Mouse (Mus musculus) stomach, postnatal 0 days (tissue): ENCODE measurements at regions not wholly inside any gene's neighbourhood (a gene's known extent, or its start where the extent isn't known, plus 50 kb on each side); places are given as distances from the start of the nearest gene placed in this dataset.

Experiments used
- CTCF ChIP-seq: IDR thresholded peaks from 2 replicates; pipeline ENCODE4 v1.5.1; 2016; ENCODE audit warnings: antibody characterized with exemption, low read depth, mild to moderate bottlenecking, moderate library complexity
- EP300 ChIP-seq: optimal IDR thresholded peaks from 2 replicates; pipeline ENCODE3; 2016; ENCODE audit warnings: antibody characterized with exemption

- no peak for TF ChIP-seq CTCF
- no peak for TF ChIP-seq EP300
These were observed 299.6 kb downstream of the Sqor start for GRCm38 (mm10) chr2:123064648-123065047.
